Mouse (Mus musculus) embryonic facial prominence, embryonic 13.5 days (tissue): Measurements from ENCODE around the gene Upk2. TPM values are rescaled to one million over a fixed set of nuclear protein-coding genes. Genes with fewer than 3 reads are reported as not detected.

Experiments
- ATAC-seq: fragments of 200-750 bp; cut with Nextera tagmentation; 2 replicates; pipeline ENCODE4 v1.8.0; 2017; ENCODE audit warnings: low read depth; ENCODE audit not compliant: insufficient number of reproducible peaks, insufficient read depth, low FRiP score, low TSS enrichment
- H3K27ac ChIP-seq: fragments of 300-500 bp; sonication (generic); 2 replicates; pipeline ENCODE4 v1.5.1; 2015; ENCODE audit warnings: moderate library complexity, mild to moderate bottlenecking, inconsistent platforms
- H3K27me3 ChIP-seq: fragments of 300-500 bp; sonication (generic); 2 replicates; pipeline ENCODE4 v1.6.1; 2015; ENCODE audit warnings: mild to moderate bottlenecking, inconsistent platforms
- H3K36me3 ChIP-seq: fragments of 300-500 bp; sonication (generic); 2 replicates; pipeline ENCODE4 v1.6.1; 2015; ENCODE audit warnings: mild to moderate bottlenecking, inconsistent platforms
- H3K4me1 ChIP-seq: fragments of 300-500 bp; sonication (generic); 2 replicates; pipeline ENCODE4 v1.6.1; 2015; ENCODE audit warnings: inconsistent platforms
- H3K4me2 ChIP-seq: fragments of 300-500 bp; sonication (generic); 2 replicates; pipeline ENCODE4 v1.6.1; 2015; ENCODE audit warnings: moderate library complexity, mild to moderate bottlenecking, inconsistent platforms
- H3K4me3 ChIP-seq: fragments of 300-500 bp; sonication (generic); 2 replicates; pipeline ENCODE4 v1.5.1; 2015; ENCODE audit warnings: mild to moderate bottlenecking, inconsistent platforms
- H3K9ac ChIP-seq: fragments of 300-500 bp; sonication (generic); 2 replicates; pipeline ENCODE4 v1.6.1; 2015; ENCODE audit warnings: mild to moderate bottlenecking, inconsistent platforms
- H3K9me3 ChIP-seq: fragments of 300-500 bp; sonication (generic); 2 replicates; pipeline ENCODE4 v1.6.1; 2016; ENCODE audit warnings: inconsistent platforms
- WGBS: fragments of 180-500 bp; shearing (Covaris S2); methylation state at CpG from one replicate; pipeline ENCODE4 v1.1.7; 2015; ENCODE audit warnings: mixed read lengths; 5-methylcytosine and 5-hydroxymethylcytosine counted together
- polyA plus RNA-seq: library from polyadenylated mRNA; unstranded; fragments of >200 nt; fragmentation: Nextera tagmentation; extraction: Ambion mirVana; gene quantifications from 2 replicates; pipeline ENCODE4 v1.2.1, GENCODE M21; 2015

Upk2 gene
- polyA plus RNA-seq, 1 experiment from 2014 or later = 2.9 TPM

GRCm38 (mm10) chr9:44494863-44495809, 40.4 kb upstream of the Upk2 start:
- H3K4me3 ChIP-seq = peak overlapping the region; percentile 20
- 19% methylated on average over 9 of the region's 9 CpGs for WGBS
- peak overlapping the region; percentile 53 for H3K4me2 ChIP-seq
- H3K36me3 ChIP-seq = peaks cover 14% of the 10 kb centered on the region; the same call in 1 of the 2 replicates
- H3K4me1 ChIP-seq = peaks cover 93% of the 10 kb centered on the region
- ATAC-seq = no peak
- H3K9me3 ChIP-seq = no peaks in the 10 kb centered on the region
- no peaks in the 10 kb centered on the region for H3K27me3 ChIP-seq
- peak overlapping the region; percentile 99 for H3K27ac ChIP-seq
- H3K9ac ChIP-seq = peak overlapping the region; percentile 66

- Histone ChIP-seq H3K4me1 (peaks cover 93% of the 10 kb centered on the region), H3K27me3 (no peaks in the 10 kb centered on the region), H3K9ac (peak overlapping the region; percentile 66), H3K9me3 (no peaks in the 10 kb centered on the region), H3K36me3 (peaks cover 14% of the 10 kb centered on the region; the same call in 1 of the 2 replicates), H3K4me2 (peak overlapping the region; percentile 53), H3K4me3 (peak overlapping the region; percentile 20), H3K27ac (peak overlapping the region; percentile 99)
- no peak for ATAC-seq
- 14% methylated on average over 11 of the region's 11 CpGs for WGBS
Measured at GRCm38 (mm10) chr9:44494261-44494862, 39.6 kb upstream of the Upk2 start.

GRCm38 (mm10) chr9:44492631-44493461, 38.1 kb upstream of the Upk2 start:
- Histone ChIP-seq H3K4me2 (peak overlapping the region; percentile 18), H3K4me3 (no peak overlapping the region)

GRCm38 (mm10) chr9:44491351-44491750, 36.6 kb upstream of the Upk2 start:
- Histone ChIP-seq H3K27me3 (no peaks in the 10 kb centered on the region), H3K27ac (peak overlapping the region; percentile 98; the same call in 1 of the 2 replicates), H3K4me2 (no peak overlapping the region), H3K9ac (peak overlapping the region; percentile 44; the same call in 1 of the 2 replicates), H3K36me3 (peaks cover 13% of the 10 kb centered on the region; the same call in 1 of the 2 replicates), H3K4me3 (no peak overlapping the region), H3K9me3 (no peaks in the 10 kb centered on the region), H3K4me1 (peaks cover 94% of the 10 kb centered on the region)
- ATAC-seq = no peak
- WGBS = 77% methylated on average over 10 of the region's 10 CpGs

More at GRCm38 (mm10) chr9:44492631-44493461, 38.1 kb upstream of the Upk2 start:
- Histone ChIP-seq H3K9me3 (no peaks in the 10 kb centered on the region), H3K27ac (peak overlapping the region; percentile 99), H3K9ac (peak overlapping the region; percentile 41), H3K4me1 (peaks cover 94% of the 10 kb centered on the region), H3K27me3 (no peaks in the 10 kb centered on the region), H3K36me3 (peaks cover 14% of the 10 kb centered on the region; the same call in 1 of the 2 replicates)
- no peak for ATAC-seq
- 65% methylated on average over 17 of the region's 17 CpGs for WGBS

GRCm38 (mm10) chr9:44490086-44490967, 35.6 kb upstream of the Upk2 start:
- Histone ChIP-seq H3K4me3 (peak overlapping the region; percentile 98), H3K9ac (peak overlapping the region; percentile 99), H3K4me2 (peak overlapping the region; percentile 89), H3K4me1 (peaks cover 94% of the 10 kb centered on the region), H3K9me3 (no peaks in the 10 kb centered on the region), H3K27me3 (no peaks in the 10 kb centered on the region), H3K27ac (peak overlapping the region; percentile 98), H3K36me3 (peaks cover 11% of the 10 kb centered on the region; the same call in 1 of the 2 replicates)
- WGBS = 15% methylated on average over 17 of the region's 17 CpGs
- no peak for ATAC-seq

- peak overlapping the region; percentile 98 for H3K4me3 ChIP-seq
- peak overlapping the region; percentile 89 for H3K4me2 ChIP-seq
- peaks cover 94% of the 10 kb centered on the region for H3K4me1 ChIP-seq
- H3K27ac ChIP-seq = peak overlapping the region; percentile 98
- H3K9ac ChIP-seq = peak overlapping the region; percentile 99
- 3% methylated on average over 17 of the region's 17 CpGs for WGBS
- no peaks in the 10 kb centered on the region for H3K27me3 ChIP-seq
- no peaks in the 10 kb centered on the region for H3K9me3 ChIP-seq
- H3K36me3 ChIP-seq = peaks cover 16% of the 10 kb centered on the region; the same call in 1 of the 2 replicates
- ATAC-seq = no peak
Measured at GRCm38 (mm10) chr9:44489651-44490085, 34.9 kb upstream of the Upk2 start.

- H3K4me1 ChIP-seq = peaks cover 92% of the 10 kb centered on the region
- H3K9me3 ChIP-seq = no peaks in the 10 kb centered on the region
- no peak for ATAC-seq
- 1% methylated on average over 5 of the region's 5 CpGs for WGBS
- H3K4me2 ChIP-seq = peak overlapping the region; percentile 89
- peak overlapping the region; percentile 98 for H3K27ac ChIP-seq
- H3K4me3 ChIP-seq = peak overlapping the region; percentile 98
- H3K27me3 ChIP-seq = no peaks in the 10 kb centered on the region
- peaks cover 16% of the 10 kb centered on the region; the same call in 1 of the 2 replicates for H3K36me3 ChIP-seq
- peak overlapping the region; percentile 99 for H3K9ac ChIP-seq
Measured at GRCm38 (mm10) chr9:44488855-44489381, 34.1 kb upstream of the Upk2 start.

GRCm38 (mm10) chr9:44488416-44488815, 33.6 kb upstream of the Upk2 start:
- Histone ChIP-seq H3K9me3 (no peaks in the 10 kb centered on the region), H3K27me3 (no peaks in the 10 kb centered on the region), H3K9ac (peak overlapping the region; percentile 99), H3K4me2 (peak overlapping the region; percentile 89), H3K27ac (peak overlapping the region; percentile 98), H3K4me1 (peaks cover 90% of the 10 kb centered on the region), H3K4me3 (peak overlapping the region; percentile 98), H3K36me3 (peaks cover 16% of the 10 kb centered on the region; the same call in 1 of the 2 replicates)
- WGBS = 8% methylated on average over 8 of the region's 8 CpGs
- no peak for ATAC-seq

GRCm38 (mm10) chr9:44487441-44487840, 32.7 kb upstream of the Upk2 start:
- peaks cover 14% of the 10 kb centered on the region; the same call in 1 of the 2 replicates for H3K36me3 ChIP-seq
- peak overlapping the region; percentile 98 for H3K4me3 ChIP-seq
- 2% methylated on average over 7 of the region's 7 CpGs for WGBS

More at GRCm38 (mm10) chr9:44487441-44487840, 32.7 kb upstream of the Upk2 start:
- Histone ChIP-seq H3K27ac (peak overlapping the region; percentile 98), H3K27me3 (no peaks in the 10 kb centered on the region), H3K4me1 (peaks cover 81% of the 10 kb centered on the region), H3K9me3 (no peaks in the 10 kb centered on the region), H3K9ac (peak overlapping the region; percentile 99), H3K4me2 (peak overlapping the region; percentile 89)
- no peak for ATAC-seq
